Mouse (Mus musculus): ENCODE results near the gene Klhdc7b.

- TF ChIP-seq MAX (IDR thresholded peaks at IDR 0.05; ENCODE audit: low read depth) (no peak), USF1 (IDR thresholded peaks at IDR 0.05; ENCODE audit: low read depth) (no peak), MYOD1 (IDR thresholded peaks at IDR 0.05; ENCODE audit: control insufficient read depth in 1 of 3, insufficient read length in 2 of 3, low read depth in 2 of 3) (no peak), MYOG (IDR thresholded peaks at IDR 0.05; ENCODE audit: control insufficient read depth in 1 of 3, insufficient read depth in 1 of 3, insufficient read length in 2 of 3, low read depth in 2 of 3) (no peak), CEBPB (IDR thresholded peaks at IDR 0.05; ENCODE audit: insufficient read depth, poor library complexity, severe bottlenecking) (no peak), TCF12 (IDR thresholded peaks at IDR 0.05; ENCODE audit: insufficient read depth, poor library complexity, severe bottlenecking) (no peak), POLR2A (IDR thresholded peaks at IDR 0.05; ENCODE audit: insufficient read length, low read depth) (no peak), E2F4 (IDR thresholded peaks at IDR 0.05; ENCODE audit: insufficient read depth) (no peak)
These were observed 25.9 kb upstream of the Klhdc7b start for GRCm38 (mm10) chr15:89358784-89359183.

All from myocyte (in vitro differentiated cells).